Mouse (Mus musculus) gastrocnemius, postnatal 4 days (tissue): ENCODE data around the gene Fam168b. TPM values are rescaled to one million over a fixed set of nuclear protein-coding genes. Genes with fewer than 3 reads are reported as not detected.

ENCODE experiments used
- DNase-seq, 2 experiments: peaks; one replicate each; pipeline ENCODE4 v3.0.0; 2021 to 2022; ENCODE audit warnings: low spot score in 2 of 2, mixed read lengths in 2 of 2
- total RNA-seq, 2 experiments: library from RNA; stranded (reverse); gene quantifications; 2 replicates each; pipeline ENCODE4 v1.2.3; 2021

Fam168b gene
- total RNA-seq, 2 experiments from 2014 or later, result 76.4 to 78.6 TPM

GRCm38 (mm10) chr1:34852116-34852878, 9.4 kb upstream of the Fam168b start:
- no peak for DNase-seq

- no peak for DNase-seq
Measured at GRCm38 (mm10) chr1:34851562-34851961, 8.7 kb upstream of the Fam168b start.

- DNase-seq, result no peak
Measured at GRCm38 (mm10) chr1:34850343-34851136, 7.7 kb upstream of the Fam168b start.

DNA sequence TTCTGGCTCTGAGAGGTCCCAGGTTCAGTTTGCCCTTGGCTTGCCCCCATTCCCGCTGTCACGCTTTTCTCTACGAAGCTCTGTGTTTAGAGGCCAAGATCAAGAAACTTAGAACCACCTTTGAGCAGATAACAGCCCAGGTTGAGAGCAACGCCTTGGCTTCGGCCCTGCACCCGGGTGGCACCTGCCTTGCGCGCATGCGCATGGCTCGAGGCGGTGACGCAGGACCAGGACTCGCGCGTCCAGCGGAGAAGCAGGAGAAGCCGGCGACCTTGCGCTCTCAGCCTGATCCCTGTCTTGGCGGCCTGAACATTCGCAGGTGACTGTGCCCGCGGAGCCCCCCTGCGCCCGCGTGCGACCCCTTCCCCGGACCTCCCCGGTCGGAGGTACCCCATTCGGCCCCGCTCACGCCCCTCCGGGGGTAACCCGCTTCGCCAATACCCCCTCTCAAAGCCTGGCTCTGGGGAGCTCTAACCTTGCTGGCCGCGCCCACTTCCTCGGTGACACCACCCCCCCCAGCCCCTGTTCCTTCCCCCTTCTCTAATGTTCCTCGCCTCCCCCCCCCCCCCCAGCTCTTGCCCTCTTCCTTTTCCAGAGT, 7.0 kb upstream of the Fam168b start, which contains the start of gene Plekhb2:
Gene Plekhb2, plus strand, starts transcription at position 232 of the 598 bp plus-strand sequence.
- DNase-seq, result peak; percentile 60 to 77

GRCm38 (mm10) chr1:34847070-34847469, 4.2 kb upstream of the Fam168b start:
- DNase-seq, result no peak

DNA sequence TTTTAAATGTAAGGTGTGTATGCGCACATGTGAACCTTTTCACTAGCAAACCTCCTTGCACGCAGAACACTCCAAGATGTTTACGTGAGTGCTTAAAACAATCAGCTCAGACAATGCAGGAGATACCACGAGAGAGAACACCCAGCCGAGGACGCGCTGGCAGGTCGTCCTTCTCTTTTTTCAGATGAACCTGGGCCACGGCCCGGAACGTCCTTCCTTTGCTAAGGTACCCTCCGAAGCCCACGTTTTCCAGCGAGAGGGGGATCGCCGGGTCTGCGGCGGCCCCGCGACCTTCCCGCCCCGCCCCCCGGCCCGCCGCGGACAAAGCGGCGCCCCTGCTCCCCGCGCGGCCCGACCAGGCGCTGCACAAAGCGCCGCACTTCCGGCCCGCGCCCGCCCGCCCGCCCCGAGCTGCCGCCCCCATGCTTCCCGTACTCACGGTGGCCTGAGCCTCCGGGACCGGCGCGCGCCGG, 440 bp downstream of the Fam168b start:
- peak; percentile 43 to 70 for DNase-seq

GRCm38 (mm10) chr1:34841709-34842388, 1.0 kb downstream of the Fam168b start:
- DNase-seq, result no peak

GRCm38 (mm10) chr1:34839241-34839640, 3.6 kb downstream of the Fam168b start:
- DNase-seq, result no peak

GRCm38 (mm10) chr1:34837951-34838689, 4.7 kb downstream of the Fam168b start:
- DNase-seq, result no peak

DNA sequence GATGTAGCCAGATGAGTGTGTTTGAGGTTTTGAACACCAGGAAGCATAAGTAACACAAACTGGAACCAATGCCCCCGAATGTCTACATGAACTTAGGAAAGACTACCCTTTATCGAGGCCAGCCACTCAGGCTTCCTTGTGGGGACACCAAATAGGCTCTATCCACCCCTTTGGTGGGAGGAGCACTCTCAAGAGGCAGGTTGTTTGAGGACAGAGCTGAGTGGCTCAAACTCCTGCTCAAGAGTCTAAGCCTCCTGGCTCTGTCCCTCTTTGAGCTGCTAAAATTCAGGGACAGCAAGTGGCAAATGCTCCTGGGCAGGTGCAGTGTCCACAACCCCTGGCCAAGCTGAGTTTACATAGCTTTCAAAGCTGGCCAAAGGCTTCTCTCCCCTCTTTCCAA, 8.0 kb downstream of the Fam168b start:
- DNase-seq, result no peak

- DNase-seq, result no peak
Measured at GRCm38 (mm10) chr1:34831381-34831780, 11.5 kb downstream of the Fam168b start.

GRCm38 (mm10) chr1:34830934-34831333, 11.9 kb downstream of the Fam168b start:
- DNase-seq, result no peak

DNA sequence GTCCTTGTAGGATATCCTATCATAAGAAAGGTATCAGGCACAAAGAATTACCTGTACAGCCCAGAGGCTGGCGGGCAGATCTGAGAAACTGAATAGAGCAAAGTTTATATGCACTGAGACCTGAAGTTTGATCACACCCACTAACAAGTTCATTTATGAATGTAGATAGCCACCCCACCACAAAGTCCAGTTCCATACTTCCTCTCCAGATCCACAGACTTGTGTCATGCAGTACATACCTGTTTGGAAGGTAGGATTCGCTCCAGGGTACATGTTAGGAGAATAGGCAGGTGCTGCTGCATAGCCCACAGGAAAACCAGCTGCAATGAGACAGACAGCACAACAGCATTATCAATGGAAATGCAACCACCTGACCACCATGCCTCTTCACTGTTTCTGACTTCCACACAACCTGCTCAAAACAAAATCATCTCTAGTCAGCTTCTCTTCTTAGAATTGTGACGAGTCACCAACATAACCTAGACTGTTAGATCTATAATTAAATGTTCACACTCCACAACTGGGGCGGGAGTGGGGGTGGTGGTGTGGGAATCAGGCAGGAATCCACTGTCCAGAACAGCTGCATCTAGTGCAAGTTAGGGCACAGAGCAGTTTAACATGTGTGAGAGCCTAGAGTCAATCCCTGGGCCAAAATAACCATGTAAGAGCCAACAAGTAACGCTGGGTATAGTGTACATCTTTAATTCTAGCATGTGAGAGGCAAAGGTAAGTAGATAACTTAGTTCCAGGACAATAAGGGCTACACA, 14.2 kb downstream of the Fam168b start:
- DNase-seq, result no peak

DNA sequence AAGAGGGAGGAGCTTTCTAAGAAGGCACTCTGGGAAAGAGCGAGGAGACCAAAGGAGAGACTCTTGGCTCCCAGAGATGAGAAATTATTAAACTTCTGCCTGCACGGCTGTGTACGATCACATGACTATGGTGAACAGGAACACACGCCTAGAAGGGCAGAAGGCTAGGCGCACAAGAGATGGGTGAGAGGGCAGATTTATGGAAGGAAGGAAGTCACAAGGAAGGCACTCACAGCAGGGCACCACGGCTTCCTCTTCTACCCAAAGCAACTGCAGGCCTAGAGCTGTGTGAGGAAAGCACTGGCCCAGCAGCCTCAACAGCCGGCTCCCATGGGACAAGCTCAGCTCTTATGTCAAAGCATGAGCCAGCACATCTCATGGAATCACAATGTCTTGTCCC, 15.0 kb downstream of the Fam168b start:
- no peak for DNase-seq

GRCm38 (mm10) chr1:34825909-34826308, 17.0 kb downstream of the Fam168b start:
- DNase-seq, result no peak

GRCm38 (mm10) chr1:34824208-34824607, 18.7 kb downstream of the Fam168b start:
- DNase-seq, result no peak

DNA sequence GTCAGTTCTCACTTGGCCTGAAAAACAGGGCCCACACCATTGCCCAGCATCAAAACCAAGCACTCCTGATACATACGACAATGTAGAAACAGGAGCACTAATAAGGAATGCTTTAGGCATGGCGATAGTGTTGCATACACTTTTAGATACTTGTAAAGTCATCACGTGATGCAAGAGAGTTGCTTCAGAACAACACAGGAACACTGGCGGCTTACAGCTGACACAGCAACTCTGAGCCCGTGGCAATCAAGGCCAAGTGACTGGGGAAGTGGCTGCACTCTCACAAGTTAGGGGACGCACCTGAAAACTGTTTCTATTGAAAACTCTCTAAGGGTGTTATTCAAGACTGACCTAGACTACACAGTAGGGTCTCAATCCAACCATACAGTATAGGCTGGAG, 19.5 kb downstream of the Fam168b start:
- DNase-seq, result no peak

DNA sequence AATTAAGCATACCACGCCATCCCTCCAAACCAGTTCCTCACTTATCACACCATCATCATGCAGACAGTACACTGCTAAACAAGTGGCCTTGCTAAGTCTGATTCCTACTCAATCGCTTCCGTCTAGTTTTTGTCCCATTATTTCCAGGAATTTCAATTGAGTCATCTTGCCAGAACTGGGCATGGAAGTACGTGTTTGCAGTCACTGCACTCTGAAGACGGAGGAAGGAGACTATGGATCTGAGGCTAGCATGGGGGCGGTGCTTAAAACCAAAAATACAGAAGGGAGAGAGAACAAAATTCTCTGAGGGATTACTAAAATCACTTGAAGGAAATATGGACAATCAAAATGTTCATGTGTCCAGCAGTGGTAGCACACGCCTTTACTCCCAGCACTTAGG, 20.1 kb downstream of the Fam168b start:
- DNase-seq, result no peak

GRCm38 (mm10) chr1:34822003-34822402, 20.9 kb downstream of the Fam168b start:
- no peak for DNase-seq

DNA sequence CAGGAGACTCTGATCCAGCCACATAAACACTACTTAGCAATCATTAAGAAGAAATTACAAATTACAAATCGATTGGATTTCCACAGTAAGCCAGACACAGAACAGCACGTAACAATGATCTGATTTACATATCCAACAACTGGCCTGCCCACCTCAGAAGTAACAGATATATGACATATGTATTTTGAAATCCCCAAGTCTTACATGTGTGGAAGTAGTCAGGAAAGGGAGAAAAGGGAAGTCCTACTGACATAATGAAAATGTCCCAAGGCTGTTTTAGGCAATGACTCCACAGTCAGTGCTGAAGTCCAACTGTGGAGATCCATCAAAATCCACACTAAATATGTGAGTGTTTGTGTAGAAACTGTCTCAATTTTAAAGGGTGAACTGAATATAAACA, 21.5 kb downstream of the Fam168b start:
- no peak for DNase-seq
